Mouse (Mus musculus) thymus, adult 2 months (tissue): ENCODE data around the gene Bcas3. TPM values are rescaled to one million over a fixed set of nuclear protein-coding genes. Genes with fewer than 3 reads are reported as not detected.

Experiments
- DNase-seq: peaks from one replicate; pipeline ENCODE4 v3.0.0; 2021
- H3K27ac ChIP-seq: fragments of 200-500 bp; 2 replicates; pipeline ENCODE4 v1.5.1; 2012; ENCODE audit warnings: low read length, control low read depth; ENCODE audit not compliant: control insufficient read depth, insufficient read depth
- H3K27me3 ChIP-seq: fragments of 200-500 bp; 2 replicates; pipeline ENCODE4 v1.6.1; 2012; ENCODE audit warnings: mild to moderate bottlenecking, low read length, moderate library complexity, mixed read lengths; ENCODE audit not compliant: control insufficient read depth, insufficient read depth
- H3K36me3 ChIP-seq: fragments of 200-500 bp; 2 replicates; pipeline ENCODE4 v1.6.1; 2012; ENCODE audit warnings: mild to moderate bottlenecking, low read length, moderate library complexity; ENCODE audit not compliant: control insufficient read depth, insufficient read depth
- H3K4me1 ChIP-seq: fragments of 200-500 bp; replicated peaks from 2 replicates; pipeline ENCODE4 v1.6.1; 2012; ENCODE audit warnings: low read length; ENCODE audit not compliant: control insufficient read depth, insufficient read depth
- H3K4me3 ChIP-seq: fragments of 200-500 bp; 2 replicates; pipeline ENCODE4 v1.5.1; 2012; ENCODE audit warnings: mild to moderate bottlenecking, low read length, control low read depth, moderate library complexity; ENCODE audit not compliant: control insufficient read depth, insufficient read depth
- CTCF ChIP-seq: fragments of 200-500 bp; IDR thresholded peaks from 2 replicates; pipeline ENCODE4 v1.5.1; 2012; ENCODE audit warnings: mild to moderate bottlenecking, control low read depth, low read length, moderate library complexity, borderline replicate concordance; ENCODE audit not compliant: control insufficient read depth, poor library complexity, insufficient read depth; ENCODE audit errors: extremely low read depth
- POLR2A ChIP-seq: fragments of 200-500 bp; IDR thresholded peaks from 2 replicates; pipeline ENCODE4 v1.6.1; 2012; ENCODE audit warnings: mild to moderate bottlenecking, low read length, control low read depth, moderate library complexity; ENCODE audit not compliant: control insufficient read depth, poor library complexity, insufficient read depth; ENCODE audit errors: extremely low read depth
- WGBS: fragments of 180-500 bp; shearing (Covaris S2); methylation state at CpG from one replicate; pipeline ENCODE4 v1.1.7; 2018; 5-methylcytosine and 5-hydroxymethylcytosine counted together
- polyA plus RNA-seq: library from polyadenylated mRNA; depleted of rRNA; stranded (reverse); fragments of >200 nt; gene quantifications from 2 replicates; pipeline ENCODE4 v1.2.3, GENCODE M21; 2012

Bcas3 gene
- polyA plus RNA-seq, 1 experiment, result 42.5 TPM

GRCm38 (mm10) chr11:85312818-85313217 is 40.1 kb upstream of the Bcas3 start:
- 44% methylated on average over 2 of the region's 2 CpGs for WGBS
- no peak overlapping the region for H3K4me3 ChIP-seq
- H3K36me3 ChIP-seq, result no peaks in the 10 kb centered on the region
- H3K4me1 ChIP-seq, result peaks cover 5% of the 10 kb centered on the region
- H3K27me3 ChIP-seq, result no peaks in the 10 kb centered on the region
- no peak overlapping the region for H3K27ac ChIP-seq
- no peak for TF ChIP-seq POLR2A
- no peak for TF ChIP-seq CTCF
- DNase-seq, result no peak

- H3K27me3 ChIP-seq, result no peaks in the 10 kb centered on the region
- peaks cover 5% of the 10 kb centered on the region for H3K4me1 ChIP-seq
- no peak overlapping the region for H3K27ac ChIP-seq
- DNase-seq, result no peak
- peaks cover 3% of the 10 kb centered on the region; the same call in 1 of the 2 replicates for H3K36me3 ChIP-seq
- H3K4me3 ChIP-seq, result no peak overlapping the region
- TF ChIP-seq CTCF, result no peak
- no peak for TF ChIP-seq POLR2A
- 96% methylated on average over 3 of the region's 3 CpGs for WGBS
These were observed 39.6 kb upstream of the Bcas3 start for GRCm38 (mm10) chr11:85313361-85313760.

GRCm38 (mm10) chr11:85323567-85324330 is 29.2 kb upstream of the Bcas3 start:
- no peak overlapping the region for H3K4me3 ChIP-seq
- no peaks in the 10 kb centered on the region for H3K36me3 ChIP-seq
- no peaks in the 10 kb centered on the region for H3K27me3 ChIP-seq
- DNase-seq, result no peak
- TF ChIP-seq POLR2A (no peak), CTCF (no peak)
- H3K4me1 ChIP-seq, result 0 out of 2 replicates have a peak, but pooled peaks cover 5% of the 10 kb centered on the region
- H3K27ac ChIP-seq, result no peak overlapping the region
- WGBS, result 31% methylated on average over 9 of the region's 9 CpGs

DNA sequence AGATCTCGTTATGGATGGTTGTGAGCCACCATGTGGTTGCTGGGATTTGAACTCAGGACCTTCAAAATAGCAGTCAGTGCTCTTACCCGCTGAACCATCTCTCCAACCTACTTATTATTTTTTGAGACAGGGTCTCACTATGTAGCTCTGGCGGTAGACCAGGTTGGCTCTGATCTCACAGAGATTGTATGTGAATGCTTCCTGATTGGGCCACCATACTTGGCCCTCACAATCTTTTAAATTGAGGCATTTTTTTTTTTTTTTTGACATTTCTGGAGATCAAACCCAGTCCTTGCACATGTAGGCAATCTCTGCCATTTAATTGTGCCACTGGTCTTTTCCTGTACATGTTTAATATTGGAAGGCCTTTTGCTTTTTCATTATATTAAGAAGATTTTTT is 24.2 kb upstream of the Bcas3 start:
- DNase-seq, result no peak
- WGBS, result over 99% methylated on average over 3 of the region's 3 CpGs

DNA sequence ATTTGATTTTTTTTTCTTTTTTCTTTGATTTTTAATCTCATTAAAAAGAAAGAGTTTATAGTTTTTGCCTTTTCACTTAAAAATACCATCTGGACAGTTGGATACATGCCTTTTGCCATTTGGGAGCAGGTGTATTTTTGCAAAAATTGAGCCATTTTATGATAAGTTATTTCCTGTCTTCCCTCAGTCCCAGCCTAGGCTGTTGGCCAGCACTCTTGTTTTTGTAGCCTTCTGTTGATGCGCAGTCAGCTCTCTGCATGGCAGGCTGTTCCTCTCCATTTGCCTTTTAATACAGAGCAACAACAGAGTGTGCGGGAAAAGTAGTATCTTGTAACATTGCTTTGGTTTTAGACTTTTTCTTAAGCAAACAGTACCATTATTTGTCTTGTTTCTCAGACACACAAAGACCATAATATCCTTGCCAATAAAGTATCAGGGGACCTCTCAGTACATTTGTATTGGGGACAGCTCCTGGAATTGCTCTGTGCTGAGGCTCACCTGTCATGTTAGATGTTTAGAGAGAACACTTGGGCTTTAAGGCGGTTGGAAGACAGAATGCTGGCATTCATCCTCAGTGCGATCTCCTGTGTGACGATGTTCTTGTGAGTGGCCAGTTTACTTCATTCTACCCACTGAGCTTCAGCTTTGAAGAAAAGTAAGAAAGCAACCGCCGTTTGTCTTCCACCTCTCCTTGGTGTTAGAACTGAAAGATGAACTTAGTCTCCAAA is 23.6 kb upstream of the Bcas3 start:
- WGBS, result 98% methylated on average over 7 of the region's 7 CpGs
- DNase-seq, result no peak

More for the DNA sequence above, 24.2 kb upstream of the Bcas3 start:
- Histone ChIP-seq H3K27ac (no peak overlapping the region), H3K36me3 (peaks cover 21% of the 10 kb centered on the region), H3K4me3 (no peak overlapping the region), H3K27me3 (no peaks in the 10 kb centered on the region), H3K4me1 (0 out of 2 replicates have a peak, but pooled peaks cover 2% of the 10 kb centered on the region)
- TF ChIP-seq CTCF (no peak), POLR2A (no peak)

DNA sequence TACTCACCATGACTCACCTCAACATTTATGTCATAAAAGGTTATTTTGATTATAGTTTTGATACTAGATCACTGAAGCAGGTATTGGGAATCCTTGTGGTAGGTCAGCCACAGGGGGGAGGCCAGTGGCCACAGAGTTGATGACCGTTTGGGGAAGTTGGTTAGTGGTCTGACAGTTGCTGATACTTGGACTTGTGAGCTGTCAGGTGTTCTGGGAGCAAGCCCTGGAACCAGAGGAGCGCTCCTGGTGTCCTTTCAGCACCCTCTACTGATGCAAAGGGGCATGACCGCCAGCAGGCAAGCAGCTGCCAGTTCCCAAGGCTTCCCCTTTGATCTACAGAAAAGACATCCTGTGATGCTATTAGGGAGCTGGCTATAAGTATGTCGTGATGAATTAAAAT is 18.2 kb upstream of the Bcas3 start:
- no peaks in the 10 kb centered on the region for H3K4me1 ChIP-seq
- no peak overlapping the region for H3K4me3 ChIP-seq
- H3K36me3 ChIP-seq, result peaks cover 62% of the 10 kb centered on the region
- H3K27ac ChIP-seq, result no peak overlapping the region
- 49% methylated on average over 4 of the region's 4 CpGs for WGBS
- peak; percentile 67 for DNase-seq
- TF ChIP-seq POLR2A (no peak), CTCF (peak; percentile 62; the same call in 1 of the 2 replicates)
- no peaks in the 10 kb centered on the region for H3K27me3 ChIP-seq

More for the DNA sequence above, 23.6 kb upstream of the Bcas3 start:
- Histone ChIP-seq H3K4me1 (no peaks in the 10 kb centered on the region), H3K4me3 (no peak overlapping the region), H3K27me3 (no peaks in the 10 kb centered on the region), H3K27ac (no peak overlapping the region), H3K36me3 (peaks cover 24% of the 10 kb centered on the region)
- TF ChIP-seq CTCF, result no peak
- no peak for TF ChIP-seq POLR2A
